Mouse (Mus musculus): ENCODE data around the gene Gm17018. TPM values are rescaled to one million over a fixed set of nuclear protein-coding genes. Genes with fewer than 3 reads are reported as not detected.

Gene Gm17018
- polyA plus RNA-seq, 1 experiment from 2014 or later: 85.7 TPM

DNA sequence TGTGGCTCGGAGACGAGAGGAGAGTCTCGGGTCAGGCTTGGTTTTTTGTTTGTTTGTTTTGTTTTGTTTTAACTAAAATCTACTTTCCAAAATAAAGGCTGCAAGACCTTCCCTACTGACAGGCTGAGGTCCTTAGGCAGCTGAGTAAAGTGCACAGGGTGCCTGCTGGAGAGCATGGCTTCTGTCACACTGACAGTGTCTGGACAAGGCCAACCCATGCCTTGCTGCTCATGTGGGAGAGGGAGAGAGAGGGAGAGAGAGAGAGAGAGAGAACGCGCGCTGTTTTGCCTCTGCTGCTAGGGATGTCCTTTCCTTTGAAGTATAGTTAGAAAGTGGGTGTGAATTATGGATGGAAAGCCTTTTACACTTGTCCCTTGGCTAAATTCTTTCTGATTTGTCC, 28.9 kb upstream of the Gm17018 start:
- Histone ChIP-seq H3K36me3 (ENCODE audit: control insufficient read depth, insufficient read depth, low read length) (peaks cover 32% of the 10 kb centered on the region), H3K9me3 (ENCODE audit: control insufficient read depth, low read length) (no peaks in the 10 kb centered on the region), H3K9ac (ENCODE audit: low read depth, low read length) (no peak overlapping the region), H3K4me1 (ENCODE audit: control insufficient read depth, insufficient read depth, low read depth, low read length) (peaks cover 4% of the 10 kb centered on the region; the same call in 1 of the 2 replicates), H3K27ac (ENCODE audit: low read depth, low read length) (no peak overlapping the region), H3K4me2 (ENCODE audit: low read length) (no peak overlapping the region), H3K4me3 (ENCODE audit: low read length) (no peak overlapping the region), H3K27me3 (replicated peaks; ENCODE audit: control insufficient read depth, insufficient read depth, low read length) (no peaks in the 10 kb centered on the region)
- WGBS: 70% methylated on average over 6 of the region's 6 CpGs
- no peak for ATAC-seq

DNA sequence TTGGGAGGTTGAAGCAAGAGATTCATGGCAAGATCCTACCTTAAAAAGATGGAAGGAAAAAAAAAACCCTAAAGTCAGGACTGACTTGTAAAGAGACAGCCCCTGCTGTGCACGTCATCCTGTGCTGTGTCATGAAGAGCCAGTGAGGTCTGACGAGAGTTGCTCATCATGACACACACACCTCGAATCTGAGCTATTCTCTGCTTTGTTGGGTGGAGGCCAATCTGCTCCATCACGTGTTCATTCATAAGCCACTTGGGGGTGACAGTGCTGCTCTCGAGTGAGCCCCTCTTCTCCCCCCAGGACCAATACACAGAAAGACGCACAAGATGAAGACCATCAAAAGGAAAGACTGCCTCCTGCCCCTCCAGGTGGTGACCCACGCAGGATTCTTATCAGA, 26.8 kb upstream of the Gm17018 start:
- Histone ChIP-seq H3K4me1 (ENCODE audit: control insufficient read depth, insufficient read depth, low read depth, low read length) (peaks cover 4% of the 10 kb centered on the region; the same call in 1 of the 2 replicates), H3K4me3 (ENCODE audit: low read length) (no peak overlapping the region), H3K27ac (ENCODE audit: low read depth, low read length) (no peak overlapping the region), H3K9me3 (ENCODE audit: control insufficient read depth, low read length) (no peaks in the 10 kb centered on the region), H3K9ac (ENCODE audit: low read depth, low read length) (no peak overlapping the region), H3K4me2 (ENCODE audit: low read length) (no peak overlapping the region), H3K36me3 (ENCODE audit: control insufficient read depth, insufficient read depth, low read length) (peaks cover 15% of the 10 kb centered on the region), H3K27me3 (replicated peaks; ENCODE audit: control insufficient read depth, insufficient read depth, low read length) (no peaks in the 10 kb centered on the region)
- WGBS: 65% methylated on average over 7 of the region's 7 CpGs
- no peak for ATAC-seq

DNA sequence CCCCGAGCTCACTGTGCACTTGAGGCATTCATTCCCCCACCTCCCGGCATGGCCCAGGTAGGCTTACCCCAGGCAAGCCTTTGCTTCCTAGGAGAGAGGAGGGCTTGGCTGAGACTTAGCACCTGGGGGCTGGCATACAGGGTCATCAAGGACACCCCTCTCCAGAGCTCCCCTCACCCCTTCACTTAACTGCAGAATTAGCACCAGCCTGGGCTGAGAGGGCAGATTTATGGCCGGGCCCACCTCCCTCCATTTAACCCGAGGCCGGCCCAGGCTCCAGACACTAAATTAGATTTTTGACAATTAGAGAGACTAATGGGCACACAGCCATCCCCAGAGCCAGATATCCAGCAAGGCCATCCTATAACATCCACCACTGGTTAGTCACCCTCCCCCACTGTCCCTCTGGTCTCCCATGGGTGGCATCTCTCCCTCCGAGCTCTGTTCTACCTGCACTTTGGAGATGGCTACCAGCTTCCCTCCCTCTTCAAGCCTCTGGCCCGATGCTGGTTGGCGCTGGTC, 25.1 kb upstream of the Gm17018 start:
- 79% methylated on average over 8 of the region's 8 CpGs for WGBS
- peaks cover 3% of the 10 kb centered on the region for H3K36me3 ChIP-seq (ENCODE audit: control insufficient read depth, insufficient read depth, low read length)
- no peak overlapping the region for H3K27ac ChIP-seq (ENCODE audit: low read depth, low read length)
- ATAC-seq: no peak
- no peak overlapping the region; the same call in 1 of the 2 replicates for H3K9ac ChIP-seq (ENCODE audit: low read depth, low read length)
- H3K9me3 ChIP-seq (ENCODE audit: control insufficient read depth, low read length): no peaks in the 10 kb centered on the region
- H3K27me3 ChIP-seq (replicated peaks; ENCODE audit: control insufficient read depth, insufficient read depth, low read length): no peaks in the 10 kb centered on the region
- no peak overlapping the region for H3K4me3 ChIP-seq (ENCODE audit: low read length)
- no peak overlapping the region for H3K4me2 ChIP-seq (ENCODE audit: low read length)
- peaks cover 4% of the 10 kb centered on the region; the same call in 1 of the 2 replicates for H3K4me1 ChIP-seq (ENCODE audit: control insufficient read depth, insufficient read depth, low read depth, low read length)

GRCm38 (mm10) chr19:45535929-45536328, 24.5 kb upstream of the Gm17018 start:
- Histone ChIP-seq H3K4me2 (ENCODE audit: low read length) (no peak overlapping the region), H3K4me3 (ENCODE audit: low read length) (no peak overlapping the region), H3K27ac (ENCODE audit: low read depth, low read length) (0 out of 2 replicates have a peak overlapping the region, but pooled peaks have one; percentile 17), H3K4me1 (ENCODE audit: control insufficient read depth, insufficient read depth, low read depth, low read length) (peaks cover 11% of the 10 kb centered on the region), H3K9ac (ENCODE audit: low read depth, low read length) (no peak overlapping the region), H3K36me3 (ENCODE audit: control insufficient read depth, insufficient read depth, low read length) (peaks cover 2% of the 10 kb centered on the region; the same call in 1 of the 2 replicates), H3K27me3 (replicated peaks; ENCODE audit: control insufficient read depth, insufficient read depth, low read length) (no peaks in the 10 kb centered on the region), H3K9me3 (ENCODE audit: control insufficient read depth, low read length) (no peaks in the 10 kb centered on the region)
- WGBS: 48% methylated on average over 6 of the region's 6 CpGs
- peak; percentile 43 for ATAC-seq

DNA sequence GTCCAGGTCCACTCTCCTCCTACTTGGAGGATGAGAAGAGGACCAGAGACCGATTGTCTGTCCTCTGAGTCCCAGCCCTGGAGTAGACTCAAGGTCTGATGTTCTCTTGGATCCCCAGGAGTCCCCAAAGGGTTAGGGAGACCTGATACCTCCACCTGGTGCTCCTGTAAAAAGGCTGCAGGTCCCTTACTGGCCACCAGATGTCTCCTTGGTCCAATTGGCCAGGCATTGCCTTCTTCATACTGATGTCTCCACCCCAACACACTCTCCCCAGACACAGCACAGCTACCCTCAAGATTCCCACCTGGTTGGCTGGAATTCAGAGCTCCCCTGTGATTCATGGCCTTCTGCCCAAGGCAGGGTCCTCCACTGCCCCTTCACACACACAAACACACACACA, 22.9 kb upstream of the Gm17018 start:
- Histone ChIP-seq H3K4me3 (ENCODE audit: low read length) (no peak overlapping the region), H3K9ac (ENCODE audit: low read depth, low read length) (no peak overlapping the region), H3K4me2 (ENCODE audit: low read length) (no peak overlapping the region), H3K36me3 (ENCODE audit: control insufficient read depth, insufficient read depth, low read length) (no peaks in the 10 kb centered on the region), H3K27me3 (replicated peaks; ENCODE audit: control insufficient read depth, insufficient read depth, low read length) (peaks cover 3% of the 10 kb centered on the region; the same call in 1 of the 2 replicates), H3K9me3 (ENCODE audit: control insufficient read depth, low read length) (no peaks in the 10 kb centered on the region), H3K27ac (ENCODE audit: low read depth, low read length) (no peak overlapping the region), H3K4me1 (ENCODE audit: control insufficient read depth, insufficient read depth, low read depth, low read length) (peaks cover 19% of the 10 kb centered on the region)
- ATAC-seq: no peak
- 67% methylated on average over 1 of the region's 1 CpGs for WGBS

DNA sequence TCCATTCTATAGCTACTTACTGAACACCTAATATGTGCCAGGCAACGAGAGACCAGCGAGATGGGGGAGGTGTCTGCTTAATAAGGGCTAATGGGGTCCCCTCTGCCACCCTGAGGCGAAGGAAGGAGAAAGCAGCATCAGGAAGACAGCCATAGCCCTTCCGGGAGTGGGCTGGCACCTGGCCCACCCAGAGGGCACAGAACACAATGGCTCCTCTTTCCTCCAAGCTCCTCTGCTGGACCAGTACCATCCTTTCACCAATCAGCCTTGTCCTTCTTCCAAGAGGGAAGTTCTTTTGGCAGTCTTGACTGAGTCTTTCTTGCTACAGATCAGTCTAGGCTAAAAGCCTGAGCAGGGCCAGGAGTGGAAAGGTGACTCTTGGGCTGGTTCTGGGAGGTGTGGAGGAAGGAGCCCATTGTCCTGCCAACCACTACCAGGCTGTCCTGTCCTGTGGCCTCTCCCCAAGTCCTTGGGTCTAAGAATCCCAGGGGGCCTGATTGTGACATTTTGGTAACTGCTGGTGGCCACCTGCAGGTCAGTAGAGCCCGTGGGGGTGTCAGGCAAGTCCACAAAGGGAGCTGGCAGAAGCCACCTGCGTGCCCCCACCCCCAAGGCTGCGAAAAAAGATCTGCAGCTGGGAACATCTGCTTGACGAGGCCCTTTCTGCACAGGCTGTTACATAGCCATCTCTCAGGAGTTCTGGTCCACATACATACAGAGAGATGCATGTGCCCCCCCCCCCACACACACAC, 19.6 kb upstream of the Gm17018 start:
- peaks cover 12% of the 10 kb centered on the region for H3K27me3 ChIP-seq (replicated peaks; ENCODE audit: control insufficient read depth, insufficient read depth, low read length)
- H3K9ac ChIP-seq (ENCODE audit: low read depth, low read length): peak overlapping the region; percentile 69
- peak; percentile 11 for ATAC-seq
- peak overlapping the region; percentile 49 for H3K4me3 ChIP-seq (ENCODE audit: low read length)
- H3K9me3 ChIP-seq (ENCODE audit: control insufficient read depth, low read length): no peaks in the 10 kb centered on the region
- H3K4me1 ChIP-seq (ENCODE audit: control insufficient read depth, insufficient read depth, low read depth, low read length): peaks cover 21% of the 10 kb centered on the region
- peak overlapping the region; percentile 84 for H3K4me2 ChIP-seq (ENCODE audit: low read length)
- WGBS: 13% methylated on average over 8 of the region's 8 CpGs
- H3K36me3 ChIP-seq (ENCODE audit: control insufficient read depth, insufficient read depth, low read length): no peaks in the 10 kb centered on the region
- H3K27ac ChIP-seq (ENCODE audit: low read depth, low read length): peak overlapping the region; percentile 77

DNA sequence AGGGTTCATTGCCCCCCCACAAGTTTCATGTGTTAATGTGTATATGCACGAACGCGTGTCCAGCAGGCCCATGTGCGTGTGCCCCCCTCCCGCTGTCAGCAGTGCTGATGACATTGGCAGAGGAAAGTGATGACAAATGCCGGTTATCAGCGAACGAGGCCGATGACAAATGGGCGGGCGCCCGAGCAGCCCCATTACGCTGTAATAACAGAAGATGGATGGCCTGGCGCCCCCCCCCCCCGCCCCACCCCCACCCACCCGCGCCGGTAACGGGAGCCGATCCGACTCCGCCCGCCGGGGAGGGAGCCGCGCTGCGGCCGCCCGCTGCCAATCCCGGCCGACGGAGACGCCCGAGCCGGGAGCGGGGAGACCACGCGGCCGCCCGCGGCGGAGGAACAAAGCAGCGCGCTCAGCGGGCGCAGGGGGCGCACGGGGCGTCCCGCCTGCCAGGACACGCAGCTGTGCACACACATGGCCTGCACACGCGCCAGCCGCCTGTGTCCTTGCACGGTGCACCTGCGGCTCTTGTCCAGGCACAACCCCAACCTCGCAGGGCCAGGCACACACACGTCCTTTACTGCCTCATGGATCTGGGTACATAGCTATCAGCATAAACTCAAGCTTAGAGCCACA, 18.9 kb upstream of the Gm17018 start:
- ATAC-seq: peak; percentile 58
- Histone ChIP-seq H3K9me3 (ENCODE audit: control insufficient read depth, low read length) (no peaks in the 10 kb centered on the region), H3K9ac (ENCODE audit: low read depth, low read length) (peak overlapping the region; percentile 69), H3K27ac (ENCODE audit: low read depth, low read length) (peak overlapping the region; percentile 77), H3K27me3 (replicated peaks; ENCODE audit: control insufficient read depth, insufficient read depth, low read length) (peaks cover 12% of the 10 kb centered on the region), H3K36me3 (ENCODE audit: control insufficient read depth, insufficient read depth, low read length) (no peaks in the 10 kb centered on the region), H3K4me3 (ENCODE audit: low read length) (peak overlapping the region; percentile 49), H3K4me2 (ENCODE audit: low read length) (peak overlapping the region; percentile 84), H3K4me1 (ENCODE audit: control insufficient read depth, insufficient read depth, low read depth, low read length) (peaks cover 21% of the 10 kb centered on the region)
- under 1% methylated on average over 28 of the region's 58 CpGs for WGBS

GRCm38 (mm10) chr19:45542061-45542460, 18.4 kb upstream of the Gm17018 start:
- WGBS: 15% methylated on average over 3 of the region's 3 CpGs

More at GRCm38 (mm10) chr19:45542061-45542460, 18.4 kb upstream of the Gm17018 start:
- peak overlapping the region; percentile 77 for H3K27ac ChIP-seq (ENCODE audit: low read depth, low read length)
- H3K36me3 ChIP-seq (ENCODE audit: control insufficient read depth, insufficient read depth, low read length): no peaks in the 10 kb centered on the region
- peaks cover 12% of the 10 kb centered on the region for H3K27me3 ChIP-seq (replicated peaks; ENCODE audit: control insufficient read depth, insufficient read depth, low read length)
- peak overlapping the region; percentile 69 for H3K9ac ChIP-seq (ENCODE audit: low read depth, low read length)
- H3K9me3 ChIP-seq (ENCODE audit: control insufficient read depth, low read length): no peaks in the 10 kb centered on the region
- peak overlapping the region; percentile 49 for H3K4me3 ChIP-seq (ENCODE audit: low read length)
- H3K4me1 ChIP-seq (ENCODE audit: control insufficient read depth, insufficient read depth, low read depth, low read length): peaks cover 21% of the 10 kb centered on the region
- H3K4me2 ChIP-seq (ENCODE audit: low read length): peak overlapping the region; percentile 84
- no peak for ATAC-seq

All from hindbrain, embryonic 16.5 days (tissue).